In genomic region chr3:35102715-35103591, GRCm38 (mm10) we compare ENCODE assay signal across 10 mouse cellular contexts.
DNase-seq lines count a peak whose midpoint lies in the region; ATAC-seq and TF ChIP-seq lines count a peak whose summit lies in the region.
"Had no signal": no experiment of that assay in that cellular context is flagged by ENCODE, and none has a peak within 500 bp of the region (broad histone marks: within the 10 kb centered on the region; RNA-seq: fewer than 3 reads in every experiment).

No protein-coding gene starts in this region.

- H3K27me3 ChIP-seq in embryonic facial prominence, embryonic 15.5 days, result peaks cover 22% of the 10 kb centered on the region
- peaks cover 5% of the 10 kb centered on the region; the same call in 1 of the 2 replicates for H3K27me3 ChIP-seq in hindbrain, embryonic 12.5 days
- no peaks in the 10 kb centered on the region; the same call in 1 of the 2 replicates for H3K27me3 ChIP-seq in midbrain, embryonic 11.5 days (ENCODE audit: control insufficient read depth, insufficient read depth, low read length)
- no peaks in the 10 kb centered on the region for H3K27me3 ChIP-seq in stomach, postnatal 0 days (ENCODE audit: control insufficient read depth, insufficient read depth, low read length)

- TF ChIP-seq EP300 in stomach, postnatal 0 days (optimal IDR thresholded peaks at IDR 0.05), result no peak

- peaks cover 11% of the 10 kb centered on the region; the same call in 1 of the 2 replicates for H3K4me1 ChIP-seq in embryonic facial prominence, embryonic 15.5 days
- peaks cover 47% of the 10 kb centered on the region for H3K4me1 ChIP-seq in hindbrain, embryonic 12.5 days
- H3K4me1 ChIP-seq in midbrain, embryonic 11.5 days (ENCODE audit: control insufficient read depth, insufficient read depth, low read length), result peaks cover 37% of the 10 kb centered on the region
- H3K4me1 ChIP-seq in stomach, postnatal 0 days (replicated peaks; ENCODE audit: control insufficient read depth, insufficient read depth), result no peaks in the 10 kb centered on the region

- peak; percentile 94 for TF ChIP-seq CTCF in stomach, postnatal 0 days (IDR thresholded peaks at IDR 0.05; ENCODE audit: low read depth)

- H3K27ac ChIP-seq in embryonic facial prominence, embryonic 15.5 days (replicated peaks), result no peak overlapping the region
- peak overlapping the region; percentile 37 for H3K27ac ChIP-seq in hindbrain, embryonic 12.5 days
- peak overlapping the region; percentile 4 for H3K27ac ChIP-seq in midbrain, embryonic 11.5 days (ENCODE audit: low read depth, low read length)
- H3K27ac ChIP-seq in stomach, postnatal 0 days (replicated peaks), result no peak overlapping the region
- H3K27ac ChIP-seq: macrophage had no signal

- H3K4me3 ChIP-seq in embryonic facial prominence, embryonic 15.5 days (replicated peaks), result no peak overlapping the region
- H3K4me3 ChIP-seq in hindbrain, embryonic 12.5 days, result no peak overlapping the region
- no peak overlapping the region for H3K4me3 ChIP-seq in midbrain, embryonic 11.5 days (ENCODE audit: low read depth, low read length)
- no peak overlapping the region for H3K4me3 ChIP-seq in stomach, postnatal 0 days (ENCODE audit: low read depth, low read length)

- H3K36me3 ChIP-seq in embryonic facial prominence, embryonic 15.5 days, result no peaks in the 10 kb centered on the region
- H3K36me3 ChIP-seq in hindbrain, embryonic 12.5 days, result no peaks in the 10 kb centered on the region
- H3K36me3 ChIP-seq in midbrain, embryonic 11.5 days (ENCODE audit: control insufficient read depth, insufficient read depth, low read length), result no peaks in the 10 kb centered on the region
- H3K36me3 ChIP-seq in stomach, postnatal 0 days (ENCODE audit: control insufficient read depth, insufficient read depth, low read length), result no peaks in the 10 kb centered on the region
- H3K36me3 ChIP-seq: G1E had no signal

- ATAC-seq in embryonic facial prominence, embryonic 15.5 days (ENCODE audit: insufficient number of reproducible peaks, low FRiP score, low TSS enrichment, low read depth), result peak; percentile 49
- ATAC-seq in hindbrain, embryonic 12.5 days (ENCODE audit: low FRiP score), result peak; percentile 69
- peak; percentile 81 for ATAC-seq in midbrain, embryonic 11.5 days (ENCODE audit: low FRiP score)
- no peak for ATAC-seq in stomach, postnatal 0 days (ENCODE audit: low FRiP score, low TSS enrichment)

- H3K4me2 ChIP-seq in embryonic facial prominence, embryonic 15.5 days (replicated peaks), result no peak overlapping the region
- no peak overlapping the region for H3K4me2 ChIP-seq in hindbrain, embryonic 12.5 days (replicated peaks)
- H3K4me2 ChIP-seq in midbrain, embryonic 11.5 days, result no peak overlapping the region
- no peak overlapping the region for H3K4me2 ChIP-seq in stomach, postnatal 0 days (replicated peaks; ENCODE audit: low read depth)

- no peak overlapping the region for H3K9ac ChIP-seq in embryonic facial prominence, embryonic 15.5 days
- no peak overlapping the region for H3K9ac ChIP-seq in hindbrain, embryonic 12.5 days
- peak overlapping the region; percentile 31 for H3K9ac ChIP-seq in midbrain, embryonic 11.5 days (ENCODE audit: low read length)
- no peak overlapping the region for H3K9ac ChIP-seq in stomach, postnatal 0 days (ENCODE audit: low read length)

- DNase-seq in cerebellum, adult 18-20 months, result peak; percentile 46 to 59
- DNase-seq in cerebellum, adult 11-12 months, result no peak
- DNase-seq in adrenal gland, postnatal 14 days, result peak; percentile 76
- peak; percentile 78 to 87 for DNase-seq in layer of hippocampus, postnatal 10 days (ENCODE audit: low spot score in 2 of 2)
- DNase-seq in midbrain, embryonic 11.5 days (ENCODE audit: low spot score, missing footprints), result peak; percentile 96
- DNase-seq in stomach, postnatal 0 days (ENCODE audit: low spot score), result peak; percentile 64

- WGBS in embryonic facial prominence, embryonic 15.5 days, result 19% methylated on average over 13 of the region's 13 CpGs
- WGBS in hindbrain, embryonic 12.5 days, result 28% methylated on average over 13 of the region's 13 CpGs
- WGBS in midbrain, embryonic 11.5 days, result 27% methylated on average over 13 of the region's 13 CpGs
- WGBS in stomach, postnatal 0 days, result 52% methylated on average over 13 of the region's 13 CpGs

- H3K9me3 ChIP-seq in embryonic facial prominence, embryonic 15.5 days (replicated peaks), result no peaks in the 10 kb centered on the region
- no peaks in the 10 kb centered on the region for H3K9me3 ChIP-seq in hindbrain, embryonic 12.5 days (replicated peaks)
- no peaks in the 10 kb centered on the region for H3K9me3 ChIP-seq in midbrain, embryonic 11.5 days (ENCODE audit: control insufficient read depth, low read length)
- no peaks in the 10 kb centered on the region for H3K9me3 ChIP-seq in stomach, postnatal 0 days (ENCODE audit: control insufficient read depth, low read length)

Comparison
In these comparisons a context has a peak if more than half of its experiments do, and no peak if none do; other contexts are left out.
1. H3K27ac ChIP-seq: peak in hindbrain, embryonic 12.5 days (single experiment) and midbrain, embryonic 11.5 days (single experiment); none in embryonic facial prominence, embryonic 15.5 days (single experiment) and stomach, postnatal 0 days (single experiment).